Mouse (Mus musculus) layer of hippocampus, adult 11-12 months (tissue): Measurements from ENCODE around the gene Elobl.

Experiments used
- DNase-seq: peaks from one replicate; pipeline ENCODE4 v3.0.0; 2022; ENCODE audit warnings: low spot score

Elobl gene

GRCm38 (mm10) chr11:88934089-88935000 is 32.4 kb downstream of the Elobl start:
- no peak for DNase-seq

GRCm38 (mm10) chr11:88933030-88933429 is 33.7 kb downstream of the Elobl start:
- no peak for DNase-seq

GRCm38 (mm10) chr11:88931692-88932530 is 34.8 kb downstream of the Elobl start:
- DNase-seq: no peak

GRCm38 (mm10) chr11:88926566-88926965 is 40.2 kb downstream of the Elobl start:
- no peak for DNase-seq
